Comparison of ENCODE assay signal across 25 mouse cellular contexts in the genomic region with DNA sequence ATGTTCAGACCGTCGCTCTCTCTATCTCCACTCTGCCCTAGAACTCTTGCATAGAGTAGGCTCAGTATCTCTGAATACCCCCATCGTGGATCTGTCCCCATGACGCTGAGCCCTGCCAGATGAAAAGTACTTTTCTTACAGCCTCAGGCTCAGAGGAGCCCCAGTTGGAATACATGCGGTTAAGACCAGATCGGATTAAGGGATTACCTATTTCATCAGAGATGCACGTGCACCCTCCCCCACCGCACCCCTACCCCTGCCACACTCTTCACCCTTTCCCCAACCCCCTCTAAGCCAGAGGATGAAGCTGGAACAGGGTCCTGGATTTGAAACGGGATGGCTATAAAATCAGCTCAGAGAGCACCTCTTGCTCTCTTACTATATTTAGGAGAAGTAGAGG. TPM values are rescaled to one million over a fixed set of nuclear protein-coding genes. Genes with fewer than 3 reads are reported as not detected.
DNase-seq lines count a peak whose midpoint lies in the region; ATAC-seq and TF ChIP-seq lines count a peak whose summit lies in the region.
"Had no signal": no experiment of that assay in that cellular context is flagged by ENCODE, and none has a peak within 500 bp of the region (broad histone marks: within the 10 kb centered on the region; RNA-seq: fewer than 3 reads in every experiment).

No protein-coding gene starts in this region.

- H3K4me1 ChIP-seq in forebrain, embryonic 10.5 days: peaks cover 42% of the 10 kb centered on the region
- H3K4me1 ChIP-seq in forebrain, embryonic 16.5 days (replicated peaks; ENCODE audit: control insufficient read depth, insufficient read depth, low read length): peaks cover 24% of the 10 kb centered on the region
- H3K4me1 ChIP-seq in hindbrain, postnatal 0 days (ENCODE audit: insufficient read depth, low read length): peaks cover 22% of the 10 kb centered on the region
- H3K4me1 ChIP-seq in hindbrain, embryonic 11.5 days (replicated peaks; ENCODE audit: control insufficient read depth, insufficient read depth, low read length): peaks cover 4% of the 10 kb centered on the region
- H3K4me1 ChIP-seq in midbrain, embryonic 14.5 days (ENCODE audit: control insufficient read depth, insufficient read depth, low read length): peaks cover 21% of the 10 kb centered on the region

- H3K27me3 ChIP-seq in forebrain, embryonic 10.5 days (ENCODE audit: poor library complexity, severe bottlenecking): peaks cover 42% of the 10 kb centered on the region
- H3K27me3 ChIP-seq in forebrain, embryonic 16.5 days (replicated peaks; ENCODE audit: control insufficient read depth, insufficient read depth, low read length): peaks cover 10% of the 10 kb centered on the region; the same call in 1 of the 2 replicates
- H3K27me3 ChIP-seq in hindbrain, postnatal 0 days (ENCODE audit: insufficient read depth, low read length): peaks cover 12% of the 10 kb centered on the region; the same call in 1 of the 2 replicates
- H3K27me3 ChIP-seq in hindbrain, embryonic 11.5 days (ENCODE audit: control insufficient read depth, insufficient read depth, low read length): peaks cover 2% of the 10 kb centered on the region; the same call in 1 of the 2 replicates
- 0 out of 2 replicates have a peak, but pooled peaks cover 2% of the 10 kb centered on the region for H3K27me3 ChIP-seq in midbrain, embryonic 14.5 days (ENCODE audit: control insufficient read depth, insufficient read depth, low read length)

- TF ChIP-seq CTCF in hindbrain, postnatal 0 days (IDR thresholded peaks at IDR 0.05; ENCODE audit: low read depth): no peak

- 12% methylated on average over 9 of the region's 9 CpGs for WGBS in forebrain, embryonic 10.5 days
- 8% methylated on average over 9 of the region's 9 CpGs for WGBS in forebrain, embryonic 16.5 days
- WGBS in hindbrain, postnatal 0 days: 18% methylated on average over 9 of the region's 9 CpGs
- 16% methylated on average over 9 of the region's 9 CpGs for whole genome bisulfite sequencing in hindbrain, embryonic 11.5 days
- WGBS in midbrain, embryonic 14.5 days: 6% methylated on average over 9 of the region's 9 CpGs

- H3K4me2 ChIP-seq in forebrain, embryonic 16.5 days (ENCODE audit: low read length): no peak overlapping the region
- H3K4me2 ChIP-seq in hindbrain, postnatal 0 days (ENCODE audit: low read depth, low read length): peak overlapping the region; percentile 56; the same call in 1 of the 2 replicates
- H3K4me2 ChIP-seq in hindbrain, embryonic 11.5 days (replicated peaks; ENCODE audit: low read depth, low read length): no peak overlapping the region
- H3K4me2 ChIP-seq in midbrain, embryonic 14.5 days (ENCODE audit: low read length): peak overlapping the region; percentile 41; the same call in 1 of the 2 replicates

- no peaks in the 10 kb centered on the region for H3K36me3 ChIP-seq in forebrain, embryonic 10.5 days (replicated peaks)
- no peaks in the 10 kb centered on the region for H3K36me3 ChIP-seq in forebrain, embryonic 16.5 days (ENCODE audit: control insufficient read depth, insufficient read depth)
- no peaks in the 10 kb centered on the region for H3K36me3 ChIP-seq in hindbrain, postnatal 0 days (ENCODE audit: insufficient read depth, low read length)
- no peaks in the 10 kb centered on the region for H3K36me3 ChIP-seq in hindbrain, embryonic 11.5 days (ENCODE audit: control insufficient read depth, insufficient read depth, low read length)
- H3K36me3 ChIP-seq in midbrain, embryonic 14.5 days (ENCODE audit: control insufficient read depth, insufficient read depth, low read length): no peaks in the 10 kb centered on the region
- H3K36me3 ChIP-seq: embryonic facial prominence, embryonic 10.5 days; G1E; heart, embryonic 12.5 days; hindbrain, embryonic 10.5 days; intestine, embryonic 15.5 days had no signal

- H3K4me3 ChIP-seq in forebrain, embryonic 10.5 days: peak overlapping the region; percentile 26; the same call in 1 of the 2 replicates
- no peak overlapping the region for H3K4me3 ChIP-seq in forebrain, embryonic 16.5 days (replicated peaks; ENCODE audit: low read length)
- H3K4me3 ChIP-seq in hindbrain, postnatal 0 days (ENCODE audit: low read length): no peak overlapping the region
- H3K4me3 ChIP-seq in hindbrain, embryonic 11.5 days (ENCODE audit: low read depth, low read length): no peak overlapping the region
- no peak overlapping the region for H3K4me3 ChIP-seq in midbrain, embryonic 14.5 days (replicated peaks; ENCODE audit: low read depth, low read length)
- H3K4me3 ChIP-seq: heart, embryonic 12.5 days; intestine, embryonic 15.5 days had no signal

- DNase-seq in forebrain, embryonic 10.5 days (ENCODE audit: extremely low spot score, low spot score): no peak
- DNase-seq in hindbrain, postnatal 0 days (ENCODE audit: low spot score): no peak
- no peak for DNase-seq in hindbrain, embryonic 11.5 days (ENCODE audit: low spot score)
- peak; percentile 62 for DNase-seq in midbrain, embryonic 14.5 days
- peak; percentile 53 for DNase-seq in retina, embryonic 14.5 days (ENCODE audit: low spot score)
- no peak for DNase-seq in frontal cortex, postnatal 25 days (ENCODE audit: low spot score in 2 of 2)
- DNase-seq: cerebellum, adult 11-12 months; cerebellum, adult 9-10 months had no signal

- no peak overlapping the region for H3K9ac ChIP-seq in forebrain, embryonic 16.5 days (replicated peaks; ENCODE audit: low read depth, low read length)
- no peak overlapping the region for H3K9ac ChIP-seq in hindbrain, postnatal 0 days (replicated peaks; ENCODE audit: low read length)
- no peak overlapping the region for H3K9ac ChIP-seq in hindbrain, embryonic 11.5 days (ENCODE audit: low read depth, low read length)
- H3K9ac ChIP-seq in midbrain, embryonic 14.5 days (replicated peaks; ENCODE audit: low read length): no peak overlapping the region
- H3K9ac ChIP-seq: heart, embryonic 12.5 days; intestine, embryonic 15.5 days had no signal

- no peak for ATAC-seq in forebrain, embryonic 16.5 days
- ATAC-seq in hindbrain, postnatal 0 days: no peak
- no peak for ATAC-seq in hindbrain, embryonic 11.5 days (ENCODE audit: low FRiP score)
- peak; percentile 24; the same call in 1 of the 2 replicates for ATAC-seq in midbrain, embryonic 14.5 days (ENCODE audit: low FRiP score, low TSS enrichment)
- no peak for ATAC-seq in frontal cortex, adult (ENCODE audit: low TSS enrichment)
- ATAC-seq: CD4-positive, CD25-positive, alpha-beta regulatory T cell, adult 4 months had no signal

- no peak overlapping the region for H3K27ac ChIP-seq in forebrain, embryonic 10.5 days
- H3K27ac ChIP-seq in forebrain, embryonic 16.5 days (ENCODE audit: low read length): no peak overlapping the region
- H3K27ac ChIP-seq in hindbrain, postnatal 0 days: no peak overlapping the region
- no peak overlapping the region for H3K27ac ChIP-seq in hindbrain, embryonic 11.5 days (ENCODE audit: low read depth, low read length)
- H3K27ac ChIP-seq in midbrain, embryonic 14.5 days (replicated peaks; ENCODE audit: low read depth, low read length): no peak overlapping the region
- H3K27ac ChIP-seq: embryonic facial prominence, embryonic 10.5 days; hindbrain, embryonic 10.5 days; intestine, embryonic 15.5 days had no signal

- H3K9me3 ChIP-seq in forebrain, embryonic 10.5 days: no peaks in the 10 kb centered on the region
- no peaks in the 10 kb centered on the region for H3K9me3 ChIP-seq in forebrain, embryonic 16.5 days (ENCODE audit: control insufficient read depth, low read length)
- H3K9me3 ChIP-seq in hindbrain, postnatal 0 days (ENCODE audit: low read length): no peaks in the 10 kb centered on the region
- no peaks in the 10 kb centered on the region for H3K9me3 ChIP-seq in hindbrain, embryonic 11.5 days (ENCODE audit: control insufficient read depth, low read length)
- no peaks in the 10 kb centered on the region for H3K9me3 ChIP-seq in midbrain, embryonic 14.5 days (ENCODE audit: control insufficient read depth, low read length)
- H3K9me3 ChIP-seq: embryonic facial prominence, embryonic 10.5 days; G1E; heart, embryonic 12.5 days; hindbrain, embryonic 10.5 days; intestine, embryonic 15.5 days had no signal

RNA-seq across cellular contexts. Expression of a gene that starts 0.6 kb away (rescaled TPM):
- polyA plus RNA-seq in forebrain, embryonic 10.5 days (2016; fragmentation: Nextera tagmentation; extraction: Ambion mirVana): 1.9 and 2.9 TPM in 2 replicates
- polyA plus RNA-seq in forebrain, embryonic 16.5 days (2015; fragmentation: Nextera tagmentation; extraction: Ambion mirVana): 0.09 TPM in 1 of 2 replicates, not detected in the other
- 0.10 TPM in 1 of 2 replicates, not detected in the other for total RNA-seq in hindbrain, postnatal 0 days (2014; rRNA removed)
- polyA plus RNA-seq in hindbrain, postnatal 0 days (2015; fragmentation: Nextera tagmentation; extraction: Ambion mirVana): 0.79 and 1.2 TPM in 2 replicates
- 0.09 and 0.11 TPM in 2 replicates for polyA plus RNA-seq in hindbrain, embryonic 11.5 days (2014; fragmentation: Nextera tagmentation; extraction: Ambion mirVana)
- 0.74 and 0.96 TPM in 2 replicates for polyA plus RNA-seq in midbrain, embryonic 14.5 days (2014; fragmentation: Nextera tagmentation; extraction: Ambion mirVana)
- total RNA-seq: adrenal gland, postnatal 10 days; adrenal gland, postnatal 4 days; gastrocnemius, adult 18-20 months; gastrocnemius, postnatal 14 days; heart, adult 8-10 months; heart, postnatal 25 days had no signal
- polyA plus RNA-seq: CD4-positive, CD25-positive, alpha-beta regulatory T cell, adult 4 months; embryonic facial prominence, embryonic 14.5 days; G1E; gonadal fat pad, adult 2 months; heart, embryonic 12.5 days; heart, embryonic 16.5 days; intestine, embryonic 15.5 days had no signal

RNA-seq across cellular contexts. Expression of a gene that starts 15.1 kb away (rescaled TPM):
- polyA plus RNA-seq in forebrain, embryonic 10.5 days (2016; fragmentation: Nextera tagmentation; extraction: Ambion mirVana): not detected in 2 replicates
- not detected in 2 replicates for polyA plus RNA-seq in forebrain, embryonic 16.5 days (2015; fragmentation: Nextera tagmentation; extraction: Ambion mirVana)
- not detected in 2 replicates for total RNA-seq in hindbrain, postnatal 0 days (2014; rRNA removed)
- polyA plus RNA-seq in hindbrain, postnatal 0 days (2015; fragmentation: Nextera tagmentation; extraction: Ambion mirVana): not detected in 2 replicates
- not detected in 2 replicates for polyA plus RNA-seq in hindbrain, embryonic 11.5 days (2014; fragmentation: Nextera tagmentation; extraction: Ambion mirVana)
- polyA plus RNA-seq in midbrain, embryonic 14.5 days (2014; fragmentation: Nextera tagmentation; extraction: Ambion mirVana): not detected in 2 replicates
- total RNA-seq: adrenal gland, postnatal 10 days; adrenal gland, postnatal 4 days; G1E; gastrocnemius, adult 18-20 months; gastrocnemius, postnatal 14 days; heart, postnatal 25 days had no signal
- polyA plus RNA-seq: embryonic facial prominence, embryonic 10.5 days; embryonic facial prominence, embryonic 14.5 days; G1E; gonadal fat pad, adult 2 months; heart, embryonic 12.5 days; heart, embryonic 16.5 days; hindbrain, embryonic 10.5 days; intestine, embryonic 15.5 days had no signal

RNA-seq across cellular contexts. Expression of a gene that starts 16.3 kb away (rescaled TPM):
- polyA plus RNA-seq in forebrain, embryonic 10.5 days (2016; fragmentation: Nextera tagmentation; extraction: Ambion mirVana): 12.8 and 14.7 TPM in 2 replicates
- 27.2 and 43.3 TPM in 2 replicates for polyA plus RNA-seq in forebrain, embryonic 16.5 days (2015; fragmentation: Nextera tagmentation; extraction: Ambion mirVana)
- 21.1 and 27.3 TPM in 2 replicates for total RNA-seq in hindbrain, postnatal 0 days (2014; rRNA removed)
- 18.5 and 21.0 TPM in 2 replicates for polyA plus RNA-seq in hindbrain, postnatal 0 days (2015; fragmentation: Nextera tagmentation; extraction: Ambion mirVana)
- 5.2 and 8.6 TPM in 2 replicates for polyA plus RNA-seq in hindbrain, embryonic 11.5 days (2014; fragmentation: Nextera tagmentation; extraction: Ambion mirVana)
- polyA plus RNA-seq in midbrain, embryonic 14.5 days (2014; fragmentation: Nextera tagmentation; extraction: Ambion mirVana): 12.5 and 20.4 TPM in 2 replicates

RNA-seq across cellular contexts. Expression of a gene that starts 44.8 kb away (rescaled TPM):
- polyA plus RNA-seq in forebrain, embryonic 10.5 days (2016; fragmentation: Nextera tagmentation; extraction: Ambion mirVana): 51.1 and 52.8 TPM in 2 replicates
- polyA plus RNA-seq in forebrain, embryonic 16.5 days (2015; fragmentation: Nextera tagmentation; extraction: Ambion mirVana): 54.0 and 56.0 TPM in 2 replicates
- total RNA-seq in hindbrain, postnatal 0 days (2014; rRNA removed): 50.5 and 53.1 TPM in 2 replicates
- polyA plus RNA-seq in hindbrain, postnatal 0 days (2015; fragmentation: Nextera tagmentation; extraction: Ambion mirVana): 47.4 and 49.3 TPM in 2 replicates
- polyA plus RNA-seq in hindbrain, embryonic 11.5 days (2014; fragmentation: Nextera tagmentation; extraction: Ambion mirVana): 57.6 and 57.8 TPM in 2 replicates
- 48.2 TPM in 2 replicates for polyA plus RNA-seq in midbrain, embryonic 14.5 days (2014; fragmentation: Nextera tagmentation; extraction: Ambion mirVana)

RNA-seq across cellular contexts. Expression of a gene that starts 47.9 kb away (rescaled TPM):
- polyA plus RNA-seq in forebrain, embryonic 10.5 days (2016; fragmentation: Nextera tagmentation; extraction: Ambion mirVana): 28.8 and 33.9 TPM in 2 replicates
- 38.5 and 39.6 TPM in 2 replicates for polyA plus RNA-seq in forebrain, embryonic 16.5 days (2015; fragmentation: Nextera tagmentation; extraction: Ambion mirVana)
- total RNA-seq in hindbrain, postnatal 0 days (2014; rRNA removed): 128 and 129 TPM in 2 replicates
- polyA plus RNA-seq in hindbrain, postnatal 0 days (2015; fragmentation: Nextera tagmentation; extraction: Ambion mirVana): 39.4 and 44.4 TPM in 2 replicates
- polyA plus RNA-seq in hindbrain, embryonic 11.5 days (2014; fragmentation: Nextera tagmentation; extraction: Ambion mirVana): 29.4 and 30.7 TPM in 2 replicates
- polyA plus RNA-seq in midbrain, embryonic 14.5 days (2014; fragmentation: Nextera tagmentation; extraction: Ambion mirVana): 40.0 and 41.9 TPM in 2 replicates

Comparison
In these comparisons a context has a peak if more than half of its experiments do, and no peak if none do; other contexts are left out.
1. H3K4me2 ChIP-seq: peak in hindbrain, postnatal 0 days (single experiment) and midbrain, embryonic 14.5 days (single experiment); none in forebrain, embryonic 16.5 days (single experiment) and hindbrain, embryonic 11.5 days (single experiment).
2. DNase-seq: peak in midbrain, embryonic 14.5 days (single experiment) and retina, embryonic 14.5 days (single experiment); none in forebrain, embryonic 10.5 days (single experiment), hindbrain, postnatal 0 days (single experiment), hindbrain, embryonic 11.5 days (single experiment) and frontal cortex, postnatal 25 days (0 of 2).